Mouse (Mus musculus): Measurements from ENCODE around the gene Ermap.

DNA sequence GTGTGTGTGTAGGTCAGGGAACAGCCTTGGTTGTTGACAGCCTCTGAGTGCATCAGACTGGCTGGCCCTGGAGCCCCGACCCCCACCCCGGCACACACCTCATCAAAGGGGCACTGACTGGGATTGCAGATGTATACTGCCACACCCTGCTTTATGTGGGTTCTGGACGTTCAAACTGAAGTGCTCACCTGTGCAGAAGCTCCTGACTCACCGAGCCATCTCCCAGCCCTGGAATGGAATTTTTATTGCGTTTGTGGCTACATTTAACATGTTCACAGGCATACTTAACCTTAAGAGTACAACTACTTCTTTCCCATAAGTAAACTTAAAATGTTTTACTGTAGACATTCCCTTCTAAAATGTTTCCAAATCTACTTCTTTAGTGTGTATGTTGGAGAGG lies 31.9 kb downstream of the Ermap start:
- TF ChIP-seq CTCF (IDR thresholded peaks at IDR 0.05; ENCODE audit: low read depth, low read length), result no peak
- no peak for TF ChIP-seq POLR2A (IDR thresholded peaks at IDR 0.05; ENCODE audit: extremely low read depth, insufficient read depth, low read length)
